Mouse (Mus musculus): Measurements from ENCODE around the gene Hexdc.

DNA sequence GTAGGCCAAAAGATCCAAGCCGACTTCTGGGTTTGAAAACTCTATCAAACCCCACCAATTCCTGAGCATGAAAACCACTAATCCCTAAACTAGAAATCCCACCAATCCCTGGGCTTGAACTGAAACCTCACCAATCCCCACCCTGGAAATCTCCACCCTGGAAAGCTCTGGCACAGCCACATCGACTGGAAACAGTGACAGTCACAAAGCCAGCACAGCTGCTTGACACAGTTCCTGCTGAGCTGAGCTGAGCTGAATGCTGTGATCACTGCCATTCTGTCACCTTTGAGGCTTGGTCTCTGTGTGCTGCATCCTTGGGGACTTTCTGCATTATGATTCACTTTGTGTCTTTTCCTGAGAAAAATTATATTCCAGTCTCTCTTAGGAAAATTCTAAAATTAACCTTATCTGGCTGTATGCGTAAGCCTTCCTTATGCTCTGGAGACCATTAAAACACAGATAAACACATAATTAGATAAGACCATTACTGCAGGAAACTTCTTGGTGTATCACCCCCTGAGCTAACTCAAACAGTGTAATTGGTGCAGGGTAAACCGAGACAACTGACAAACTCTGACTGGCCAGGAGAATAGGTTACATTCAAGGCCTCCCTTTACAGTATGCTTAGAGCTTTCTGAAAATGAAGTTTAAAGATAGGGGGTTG lies 27.5 kb downstream of the Hexdc start:
- TF ChIP-seq CTCF (conservative IDR thresholded peaks at IDR 0.05; ENCODE audit: insufficient read depth, insufficient read length, low read depth, low read length) (no peak), POLR2A (IDR thresholded peaks at IDR 0.05; ENCODE audit: low read depth, low read length) (no peak)

All from kidney, adult 2 months (tissue).